Mouse (Mus musculus): ENCODE measurements around the gene Arhgap5. TPM values are rescaled to one million over a fixed set of nuclear protein-coding genes. Genes with fewer than 3 reads are reported as not detected.
A peak's percentile ranks its signal among the peaks of the same experiment; 100 is the strongest.
"Not testable (repeated sequence)": the region's sequence is repeated elsewhere in the genome, so short reads cannot be mapped to it uniquely, and the experiment has no call there.

Gene Arhgap5
- total and polyA plus RNA-seq, 2 experiments from 2014 or later: 23.9 to 63.2 TPM

GRCm38 (mm10) chr12:52541294-52541693 lies 37.5 kb downstream of the Arhgap5 start:
- Histone ChIP-seq H3K27ac (ENCODE audit: low read depth) (no peak overlapping the region), H3K4me3 (ENCODE audit: low read depth, low read length) (no peak overlapping the region), H3K36me3 (replicated peaks; ENCODE audit: control insufficient read depth, insufficient read depth, low read length) (no peaks in the 10 kb centered on the region), H3K27me3 (ENCODE audit: control insufficient read depth, insufficient read depth, low read length) (no peaks in the 10 kb centered on the region), H3K4me1 (ENCODE audit: control insufficient read depth, insufficient read depth) (0 out of 2 replicates have a peak, but pooled peaks cover 4% of the 10 kb centered on the region), H3K9ac (replicated peaks; ENCODE audit: low read depth, low read length) (no peak overlapping the region), H3K4me2 (ENCODE audit: low read depth, low read length) (no peak overlapping the region), H3K9me3 (replicated peaks; ENCODE audit: control insufficient read depth, low read length) (no peaks in the 10 kb centered on the region)
- ATAC-seq (ENCODE audit: insufficient read depth, low read depth) (no peak), DNase-seq (ENCODE audit: low spot score) (no peak)
- WGBS: 81% methylated on average over 4 of the region's 4 CpGs
- TF ChIP-seq EP300 (IDR thresholded peaks at IDR 0.05; ENCODE audit: low read depth) (no peak), CTCF (IDR thresholded peaks at IDR 0.05; ENCODE audit: low read depth) (no peak)

GRCm38 (mm10) chr12:52544532-52544931 lies 40.8 kb downstream of the Arhgap5 start:
- Histone ChIP-seq H3K4me1 (ENCODE audit: control insufficient read depth, insufficient read depth) (no peaks in the 10 kb centered on the region), H3K4me2 (ENCODE audit: low read depth, low read length) (no peak overlapping the region), H3K27me3 (ENCODE audit: control insufficient read depth, insufficient read depth, low read length) (no peaks in the 10 kb centered on the region), H3K27ac (ENCODE audit: low read depth) (no peak overlapping the region), H3K9ac (replicated peaks; ENCODE audit: low read depth, low read length) (no peak overlapping the region), H3K36me3 (replicated peaks; ENCODE audit: control insufficient read depth, insufficient read depth, low read length) (0 out of 2 replicates have a peak, but pooled peaks cover 3% of the 10 kb centered on the region), H3K9me3 (replicated peaks; ENCODE audit: control insufficient read depth, low read length) (no peaks in the 10 kb centered on the region), H3K4me3 (ENCODE audit: low read depth, low read length) (no peak overlapping the region)
- DNase-seq (ENCODE audit: low spot score) (no peak), ATAC-seq (ENCODE audit: insufficient read depth, low read depth) (no peak)
- 51% methylated on average over 3 of the region's 3 CpGs for WGBS
- TF ChIP-seq CTCF (IDR thresholded peaks at IDR 0.05; ENCODE audit: low read depth): no peak
- no peak for TF ChIP-seq EP300 (IDR thresholded peaks at IDR 0.05; ENCODE audit: low read depth)

- TF ChIP-seq CTCF (IDR thresholded peaks at IDR 0.05; ENCODE audit: low read depth): no peak
- TF ChIP-seq EP300 (IDR thresholded peaks at IDR 0.05; ENCODE audit: low read depth): no peak
- Histone ChIP-seq H3K4me1 (ENCODE audit: control insufficient read depth, insufficient read depth) (no peaks in the 10 kb centered on the region), H3K27ac (ENCODE audit: low read depth) (no peak overlapping the region), H3K36me3 (replicated peaks; ENCODE audit: control insufficient read depth, insufficient read depth, low read length) (0 out of 2 replicates have a peak, but pooled peaks cover 11% of the 10 kb centered on the region), H3K4me2 (ENCODE audit: low read depth, low read length) (no peak overlapping the region), H3K9me3 (replicated peaks; ENCODE audit: control insufficient read depth, low read length) (no peaks in the 10 kb centered on the region), H3K27me3 (ENCODE audit: control insufficient read depth, insufficient read depth, low read length) (no peaks in the 10 kb centered on the region), H3K4me3 (ENCODE audit: low read depth, low read length) (no peak overlapping the region), H3K9ac (replicated peaks; ENCODE audit: low read depth, low read length) (no peak overlapping the region)
- 95% methylated on average over 2 of the region's 2 CpGs for WGBS
- no peak for ATAC-seq (ENCODE audit: insufficient read depth, low read depth)
- DNase-seq (ENCODE audit: low spot score): peak; percentile 22
Measured at GRCm38 (mm10) chr12:52552085-52552484, 48.3 kb downstream of the Arhgap5 start.

GRCm38 (mm10) chr12:52555188-52555876 lies 51.6 kb downstream of the Arhgap5 start:
- H3K4me1 ChIP-seq (ENCODE audit: control insufficient read depth, insufficient read depth): no peaks in the 10 kb centered on the region
- H3K36me3 ChIP-seq (replicated peaks; ENCODE audit: control insufficient read depth, insufficient read depth, low read length): peaks cover 15% of the 10 kb centered on the region; the same call in 1 of the 2 replicates
- ATAC-seq (ENCODE audit: insufficient read depth, low read depth) (no peak), DNase-seq (ENCODE audit: low spot score) (no peak)
- no peak overlapping the region for H3K4me2 ChIP-seq (ENCODE audit: low read depth, low read length)
- H3K4me3 ChIP-seq (ENCODE audit: low read depth, low read length): no peak overlapping the region
- TF ChIP-seq EP300 (IDR thresholded peaks at IDR 0.05; ENCODE audit: low read depth) (no peak), CTCF (IDR thresholded peaks at IDR 0.05; ENCODE audit: low read depth) (no peak)
- no peak overlapping the region for H3K9ac ChIP-seq (replicated peaks; ENCODE audit: low read depth, low read length)
- no peak overlapping the region for H3K27ac ChIP-seq (ENCODE audit: low read depth)
- H3K9me3 ChIP-seq (replicated peaks; ENCODE audit: control insufficient read depth, low read length): no peaks in the 10 kb centered on the region
- no peaks in the 10 kb centered on the region for H3K27me3 ChIP-seq (ENCODE audit: control insufficient read depth, insufficient read depth, low read length)
- 9% methylated on average over 3 of the region's 3 CpGs for WGBS

- peaks cover 19% of the 10 kb centered on the region for H3K36me3 ChIP-seq (replicated peaks; ENCODE audit: control insufficient read depth, insufficient read depth, low read length)
- H3K9me3 ChIP-seq (replicated peaks; ENCODE audit: control insufficient read depth, low read length): no peaks in the 10 kb centered on the region
- no peak overlapping the region for H3K9ac ChIP-seq (replicated peaks; ENCODE audit: low read depth, low read length)
- WGBS: 94% methylated on average over 5 of the region's 5 CpGs
- no peak for DNase-seq (ENCODE audit: low spot score)
- no peaks in the 10 kb centered on the region for H3K4me1 ChIP-seq (ENCODE audit: control insufficient read depth, insufficient read depth)
- ATAC-seq (ENCODE audit: insufficient read depth, low read depth): no peak
- no peak overlapping the region for H3K4me3 ChIP-seq (ENCODE audit: low read depth, low read length)
- H3K27ac ChIP-seq (ENCODE audit: low read depth): no peak overlapping the region
- no peaks in the 10 kb centered on the region for H3K27me3 ChIP-seq (ENCODE audit: control insufficient read depth, insufficient read depth, low read length)
- no peak for TF ChIP-seq CTCF (IDR thresholded peaks at IDR 0.05; ENCODE audit: low read depth)
- TF ChIP-seq EP300 (IDR thresholded peaks at IDR 0.05; ENCODE audit: low read depth): no peak
- H3K4me2 ChIP-seq (ENCODE audit: low read depth, low read length): no peak overlapping the region
Measured at GRCm38 (mm10) chr12:52565654-52566053, 61.9 kb downstream of the Arhgap5 start.

GRCm38 (mm10) chr12:52573371-52573770 lies 69.6 kb downstream of the Arhgap5 start:
- H3K4me3 ChIP-seq (ENCODE audit: low read depth, low read length): no peak overlapping the region
- DNase-seq (ENCODE audit: low spot score) (no peak), ATAC-seq (ENCODE audit: insufficient read depth, low read depth) (no peak)
- TF ChIP-seq CTCF (IDR thresholded peaks at IDR 0.05; ENCODE audit: low read depth): no peak
- no peak for TF ChIP-seq EP300 (IDR thresholded peaks at IDR 0.05; ENCODE audit: low read depth)
- no peaks in the 10 kb centered on the region for H3K4me1 ChIP-seq (ENCODE audit: control insufficient read depth, insufficient read depth)
- H3K27ac ChIP-seq (ENCODE audit: low read depth): no peak overlapping the region
- no peak overlapping the region for H3K9ac ChIP-seq (replicated peaks; ENCODE audit: low read depth, low read length)
- peaks cover 19% of the 10 kb centered on the region for H3K36me3 ChIP-seq (replicated peaks; ENCODE audit: control insufficient read depth, insufficient read depth, low read length)
- 84% methylated on average over 2 of the region's 2 CpGs for WGBS
- H3K27me3 ChIP-seq (ENCODE audit: control insufficient read depth, insufficient read depth, low read length): no peaks in the 10 kb centered on the region
- H3K9me3 ChIP-seq (replicated peaks; ENCODE audit: control insufficient read depth, low read length): no peaks in the 10 kb centered on the region
- no peak overlapping the region for H3K4me2 ChIP-seq (ENCODE audit: low read depth, low read length)

- not testable (repeated sequence) for DNase-seq (ENCODE audit: low spot score); H3K4me3 ChIP-seq (ENCODE audit: low read depth, low read length); H3K36me3 ChIP-seq (replicated peaks; ENCODE audit: control insufficient read depth, insufficient read depth, low read length); H3K9ac ChIP-seq (replicated peaks; ENCODE audit: low read depth, low read length); H3K27ac ChIP-seq (ENCODE audit: low read depth); ATAC-seq (ENCODE audit: insufficient read depth, low read depth); H3K4me2 ChIP-seq (ENCODE audit: low read depth, low read length); H3K4me1 ChIP-seq (ENCODE audit: control insufficient read depth, insufficient read depth); H3K27me3 ChIP-seq (ENCODE audit: control insufficient read depth, insufficient read depth, low read length); H3K9me3 ChIP-seq (replicated peaks; ENCODE audit: control insufficient read depth, low read length)
- 80% methylated on average over 2 of the region's 2 CpGs for WGBS
Measured at GRCm38 (mm10) chr12:52586466-52586865, 82.7 kb downstream of the Arhgap5 start.

Data from heart, postnatal 0 days (tissue).